13 mouse cellular contexts compared by ENCODE assay signal in the genomic region with DNA sequence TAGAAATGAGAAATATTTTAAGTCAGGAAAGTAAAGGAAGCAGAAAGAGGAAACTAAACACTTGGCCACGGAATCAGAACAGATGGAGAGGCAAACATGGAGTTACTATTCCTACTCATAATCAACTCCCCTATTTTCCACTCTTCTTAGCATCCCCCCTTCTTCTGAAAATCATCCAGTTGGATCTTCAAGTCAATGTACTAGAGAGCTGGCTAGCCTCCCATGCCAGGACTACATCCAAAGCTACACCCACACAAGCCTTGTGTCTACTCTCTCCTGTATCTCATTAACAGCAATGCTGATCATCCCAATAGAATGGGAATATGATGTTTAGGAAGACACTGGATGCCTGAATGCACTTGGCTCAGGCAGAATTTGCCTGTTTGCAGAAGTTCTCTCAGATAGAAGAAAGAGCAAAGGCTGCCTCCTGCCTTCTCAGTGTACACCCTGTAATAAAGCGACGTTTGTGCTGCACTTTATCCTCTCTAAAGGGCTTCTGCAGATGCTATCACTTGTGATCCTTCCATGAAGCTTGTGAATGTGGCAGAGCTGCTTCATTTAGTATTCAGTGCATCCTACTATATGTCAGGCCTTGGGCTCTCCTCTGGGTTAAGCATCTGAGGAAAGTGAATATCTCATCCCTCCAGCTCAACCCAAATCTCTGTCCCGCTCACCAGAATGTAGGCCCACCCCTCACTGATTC.
A peak's percentile ranks its signal among the peaks of the same experiment; 100 is the strongest.
DNase-seq lines count a peak whose midpoint lies in the region; ATAC-seq and TF ChIP-seq lines count a peak whose summit lies in the region.
"Had no signal": no experiment of that assay in that cellular context is flagged by ENCODE, and none has a peak within 500 bp of the region (broad histone marks: within the 10 kb centered on the region; RNA-seq: fewer than 3 reads in every experiment).

No protein-coding gene starts in this region.

- H3K4me1 ChIP-seq in forebrain, embryonic 15.5 days, result no peaks in the 10 kb centered on the region
- no peaks in the 10 kb centered on the region for H3K4me1 ChIP-seq in forebrain, embryonic 10.5 days
- no peaks in the 10 kb centered on the region for H3K4me1 ChIP-seq in hindbrain, embryonic 12.5 days
- no peaks in the 10 kb centered on the region for H3K4me1 ChIP-seq in kidney, embryonic 16.5 days (ENCODE audit: insufficient read depth, low read length)
- H3K4me1 ChIP-seq: stomach, embryonic 15.5 days had no signal

- no peak for TF ChIP-seq CTCF in left cerebral cortex, adult 2 months (IDR thresholded peaks at IDR 0.05)

- 78% methylated on average over 4 of the region's 4 CpGs for WGBS in forebrain, embryonic 15.5 days
- 95% methylated on average over 4 of the region's 4 CpGs for WGBS in forebrain, embryonic 10.5 days
- 84% methylated on average over 4 of the region's 4 CpGs for WGBS in hindbrain, embryonic 12.5 days
- WGBS in kidney, embryonic 16.5 days, result 84% methylated on average over 4 of the region's 4 CpGs

- H3K27ac ChIP-seq in forebrain, embryonic 15.5 days (replicated peaks), result peak overlapping the region; percentile 21; the same call in 1 of the 2 replicates
- no peak overlapping the region for H3K27ac ChIP-seq in forebrain, embryonic 10.5 days
- H3K27ac ChIP-seq in left cerebral cortex, adult 2 months, result no peak overlapping the region
- no peak overlapping the region for H3K27ac ChIP-seq in hindbrain, embryonic 12.5 days
- H3K27ac ChIP-seq in kidney, embryonic 16.5 days (ENCODE audit: low read length), result no peak overlapping the region
- H3K27ac ChIP-seq: kidney, postnatal 0 days; stomach, embryonic 15.5 days had no signal

- no peak for DNase-seq in forebrain, embryonic 10.5 days (ENCODE audit: extremely low spot score, low spot score)
- peak; percentile 5 for DNase-seq in frontal cortex, postnatal 25 days (ENCODE audit: low spot score in 2 of 2)
- peak; percentile 11 to 25 for DNase-seq in left cerebral cortex, adult 2 months (ENCODE audit: extremely low spot score in 1 of 2, low spot score in 2 of 2)
- peak; percentile 54 for DNase-seq in right cerebral cortex, postnatal 4 days
- no peak for DNase-seq in testis, postnatal 10 days (ENCODE audit: low spot score)

- no peaks in the 10 kb centered on the region for H3K9me3 ChIP-seq in forebrain, embryonic 15.5 days
- no peaks in the 10 kb centered on the region for H3K9me3 ChIP-seq in forebrain, embryonic 10.5 days
- H3K9me3 ChIP-seq in hindbrain, embryonic 12.5 days (replicated peaks), result no peaks in the 10 kb centered on the region
- H3K9me3 ChIP-seq in kidney, embryonic 16.5 days (ENCODE audit: low read length), result no peaks in the 10 kb centered on the region
- H3K9me3 ChIP-seq: stomach, embryonic 15.5 days had no signal

- intact Hi-C loops in left cerebral cortex, adult 2 months (cut with DNase I), result loop anchor here (2.0 to 10.0 kb wide), 3 partner anchors 104 to 367 kb away; a partner anchor contains a TSS

- peak; percentile 90 for ATAC-seq in forebrain, embryonic 15.5 days (replicated peaks)
- no peak for ATAC-seq in hindbrain, embryonic 12.5 days (ENCODE audit: low FRiP score)
- no peak for ATAC-seq in kidney, embryonic 16.5 days (ENCODE audit: low FRiP score, low TSS enrichment)
- ATAC-seq: CD4-positive, CD25-positive, alpha-beta regulatory T cell, adult 4 months had no signal

- no peak overlapping the region for H3K4me3 ChIP-seq in forebrain, embryonic 15.5 days
- H3K4me3 ChIP-seq in forebrain, embryonic 10.5 days, result no peak overlapping the region
- no peak overlapping the region for H3K4me3 ChIP-seq in left cerebral cortex, adult 2 months
- no peak overlapping the region for H3K4me3 ChIP-seq in hindbrain, embryonic 12.5 days
- no peak overlapping the region for H3K4me3 ChIP-seq in kidney, embryonic 16.5 days (ENCODE audit: low read length)
- H3K4me3 ChIP-seq: myocyte; stomach, embryonic 15.5 days had no signal

- H3K27me3 ChIP-seq in forebrain, embryonic 15.5 days, result no peaks in the 10 kb centered on the region
- H3K27me3 ChIP-seq in forebrain, embryonic 10.5 days (ENCODE audit: poor library complexity, severe bottlenecking), result no peaks in the 10 kb centered on the region
- no peaks in the 10 kb centered on the region for H3K27me3 ChIP-seq in hindbrain, embryonic 12.5 days
- H3K27me3 ChIP-seq in kidney, embryonic 16.5 days (ENCODE audit: insufficient read depth, low read length), result no peaks in the 10 kb centered on the region
- H3K27me3 ChIP-seq: stomach, embryonic 15.5 days had no signal

- H3K4me2 ChIP-seq in forebrain, embryonic 15.5 days (replicated peaks), result no peak overlapping the region
- H3K4me2 ChIP-seq in hindbrain, embryonic 12.5 days (replicated peaks), result no peak overlapping the region
- no peak overlapping the region for H3K4me2 ChIP-seq in kidney, embryonic 16.5 days (replicated peaks; ENCODE audit: low read depth, low read length)
- H3K4me2 ChIP-seq: liver, embryonic 11.5 days; stomach, embryonic 15.5 days had no signal

- no peak overlapping the region for H3K9ac ChIP-seq in forebrain, embryonic 15.5 days (replicated peaks)
- no peak overlapping the region for H3K9ac ChIP-seq in hindbrain, embryonic 12.5 days
- H3K9ac ChIP-seq in kidney, embryonic 16.5 days (replicated peaks; ENCODE audit: low read length), result no peak overlapping the region
- H3K9ac ChIP-seq: stomach, embryonic 15.5 days had no signal

- no peaks in the 10 kb centered on the region for H3K36me3 ChIP-seq in forebrain, embryonic 15.5 days
- no peaks in the 10 kb centered on the region for H3K36me3 ChIP-seq in forebrain, embryonic 10.5 days (replicated peaks)
- H3K36me3 ChIP-seq in hindbrain, embryonic 12.5 days, result no peaks in the 10 kb centered on the region
- no peaks in the 10 kb centered on the region for H3K36me3 ChIP-seq in kidney, embryonic 16.5 days (ENCODE audit: insufficient read depth, low read length)
- H3K36me3 ChIP-seq: stomach, embryonic 15.5 days had no signal

Comparison
In these comparisons a context has a peak if more than half of its experiments do, and no peak if none do; other contexts are left out.
1. DNase-seq: peak in frontal cortex, postnatal 25 days (2 of 2), left cerebral cortex, adult 2 months (2 of 2) and right cerebral cortex, postnatal 4 days (single experiment); none in forebrain, embryonic 10.5 days (single experiment) and testis, postnatal 10 days (single experiment).